Comparison of ENCODE assay signal across 8 mouse cellular contexts in the genomic region with DNA sequence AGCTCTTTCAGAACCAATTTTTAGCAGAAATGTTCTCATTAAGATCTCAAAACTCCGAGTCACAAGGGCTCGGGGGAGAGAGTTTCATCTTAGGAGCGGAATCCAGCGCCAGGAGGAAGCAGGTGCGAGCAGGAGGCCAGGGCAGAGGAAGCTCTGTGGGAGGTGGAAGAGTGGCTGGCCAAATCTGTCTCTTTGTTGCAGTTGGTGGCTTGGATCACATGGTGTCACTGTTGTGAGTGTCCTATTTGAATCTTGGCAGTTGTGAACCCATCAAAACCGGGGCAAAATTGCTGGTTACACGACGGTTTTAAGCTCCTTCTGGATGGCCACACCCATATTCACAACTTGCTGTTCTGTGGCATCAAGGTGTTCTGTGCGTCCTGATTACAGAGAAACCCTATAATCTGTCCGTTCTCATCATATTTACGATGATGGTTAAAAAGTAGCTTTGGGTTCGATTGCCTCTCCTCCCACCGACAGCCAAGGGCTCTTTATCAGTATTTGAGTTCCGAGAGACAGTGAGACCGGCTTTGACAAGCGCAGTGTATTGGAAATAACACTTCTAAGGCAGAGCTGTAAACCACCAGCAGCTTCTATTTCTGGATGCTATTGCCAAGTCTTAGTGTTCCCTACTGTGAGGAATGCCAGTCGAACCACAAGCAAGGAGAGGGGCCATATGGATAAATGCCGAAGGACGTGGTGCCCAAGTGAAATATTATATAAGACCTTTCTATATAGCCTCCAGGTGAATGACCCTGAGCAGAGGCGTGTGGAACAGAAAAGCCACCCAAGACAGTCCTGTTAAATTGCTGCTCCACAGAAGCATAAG. TPM values are rescaled to one million over a fixed set of nuclear protein-coding genes. Genes with fewer than 3 reads are reported as not detected.
A peak's percentile ranks its signal among the peaks of the same experiment; 100 is the strongest.
DNase-seq lines count a peak whose midpoint lies in the region; TF ChIP-seq lines count a peak whose summit lies in the region.

No protein-coding gene starts in this region.

- peak; percentile 68 for TF ChIP-seq RAD21 in MEL (IDR thresholded peaks at IDR 0.05; ENCODE audit: low read depth, low read length)

- peak; percentile 25 to 34 for DNase-seq in left cerebral cortex, adult 18-20 months (ENCODE audit: low spot score in 2 of 2)
- no peak for DNase-seq in left cerebral cortex, adult 8-10 months (ENCODE audit: low spot score in 2 of 2)
- peak; percentile 90 for DNase-seq in MEL (ENCODE audit: low read depth, low spot score)
- peak; percentile 78 for DNase-seq in cerebellum, adult 11 months
- peak; percentile 38 for DNase-seq in kidney, postnatal 10 days
- DNase-seq in thymus, adult 2 months: peak; percentile 58
- DNase-seq in embryo, embryonic 9.5 days (ENCODE audit: extremely low spot score): no peak
- no peak for DNase-seq in gastrocnemius, postnatal 4 days (ENCODE audit: low spot score in 2 of 2)

- peaks cover 0 to 16% of the 10 kb centered on the region in 2 experiments; a peak in 2 of 4 replicates for H3K36me3 ChIP-seq in MEL (ENCODE audit: control insufficient read depth in 1 of 2, insufficient read depth in 2 of 2, low read length in 2 of 2)
- no peaks in the 10 kb centered on the region for H3K36me3 ChIP-seq in thymus, adult 2 months (ENCODE audit: control insufficient read depth, insufficient read depth, low read length)

- H3K4me1 ChIP-seq in MEL (ENCODE audit: control insufficient read depth in 1 of 2, insufficient read depth in 2 of 2, low read length in 2 of 2): peaks cover 7 to 17% of the 10 kb centered on the region in 2 experiments
- peaks cover 6% of the 10 kb centered on the region for H3K4me1 ChIP-seq in thymus, adult 2 months (replicated peaks; ENCODE audit: control insufficient read depth, insufficient read depth, low read length)

- TF ChIP-seq EP300 in MEL (IDR thresholded peaks at IDR 0.05; ENCODE audit: low read depth in 1 of 2, low read length in 2 of 2): peak in 1 of 2 experiments; percentile 71; a peak in 3 of 4 replicates

- TF ChIP-seq POLR2A in MEL (IDR thresholded peaks at IDR 0.05; ENCODE audit: control insufficient read depth in 1 of 2, insufficient read depth in 1 of 2, low read depth in 1 of 2, low read length in 2 of 2, poor library complexity in 1 of 2): peak in 1 of 2 experiments; percentile 45; a peak in 1 of 4 replicates
- no peak for TF ChIP-seq POLR2A in thymus, adult 2 months (IDR thresholded peaks at IDR 0.05; ENCODE audit: control insufficient read depth, extremely low read depth, insufficient read depth, low read length, poor library complexity)

- H3K79me2 ChIP-seq in MEL (ENCODE audit: control insufficient read depth, insufficient read depth, low read length, poor library complexity): no peaks in the 10 kb centered on the region

- peak overlapping the region; percentile 36 to 53 for H3K4me3 ChIP-seq in MEL (ENCODE audit: control insufficient read depth in 1 of 2, insufficient read depth in 1 of 2, low read depth in 2 of 2, low read length in 2 of 2)
- no peak overlapping the region for H3K4me3 ChIP-seq in thymus, adult 2 months (ENCODE audit: control insufficient read depth, insufficient read depth, low read length)

- H3K9ac ChIP-seq in MEL (ENCODE audit: control insufficient read depth, low read depth, low read length, poor library complexity, severe bottlenecking): peak overlapping the region; percentile 65

- peak; percentile 30 to 61 (median 31); a peak in 5 of 6 replicates for TF ChIP-seq CTCF in MEL (IDR thresholded peaks at IDR 0.05 in 2 of 3, conservative IDR thresholded peaks at IDR 0.05 in 1 of 3; ENCODE audit: control insufficient read depth in 1 of 3, insufficient read depth in 1 of 3, low read depth in 2 of 3, low read length in 3 of 3, poor library complexity in 1 of 3, severe bottlenecking in 1 of 3)
- no peak for TF ChIP-seq CTCF in thymus, adult 2 months (IDR thresholded peaks at IDR 0.05; ENCODE audit: borderline replicate concordance, control insufficient read depth, extremely low read depth, insufficient read depth, low read length, poor library complexity)

- 30% methylated on average over 20 of the region's 20 CpGs for WGBS in thymus, adult 2 months

- H3K27me3 ChIP-seq in MEL (ENCODE audit: control insufficient read depth in 1 of 2, insufficient read depth in 2 of 2, low read length in 2 of 2): no peaks in the 10 kb centered on the region
- no peaks in the 10 kb centered on the region for H3K27me3 ChIP-seq in thymus, adult 2 months (ENCODE audit: control insufficient read depth, insufficient read depth, low read length)

- H3K27ac ChIP-seq in MEL (ENCODE audit: control insufficient read depth, low read depth, low read length): peak overlapping the region; percentile 86
- H3K27ac ChIP-seq in thymus, adult 2 months (ENCODE audit: control insufficient read depth, insufficient read depth, low read length): no peak overlapping the region

- H3K9me3 ChIP-seq in MEL (replicated peaks; ENCODE audit: insufficient read depth, low read length): no peaks in the 10 kb centered on the region

TF ChIP-seq in MEL, 35 proteins besides CTCF, POLR2A, EP300 and RAD21:
- TF ChIP-seq CHD1 (IDR thresholded peaks at IDR 0.05; ENCODE audit: low read depth, low read length): no peak
- TF ChIP-seq HCFC1 (IDR thresholded peaks at IDR 0.05; ENCODE audit: low read depth, low read length): peak; percentile 27; the same call in 1 of the 2 replicates
- 0 out of 2 replicates have a peak, but pooled peaks have one; percentile 66 for TF ChIP-seq MYB (IDR thresholded peaks at IDR 0.05; ENCODE audit: low read depth, low read length)
- TF ChIP-seq GABPA (IDR thresholded peaks at IDR 0.05; ENCODE audit: low read depth, low read length): no peak
- peak; percentile 48; the same call in 1 of the 2 replicates for TF ChIP-seq RCOR1 (IDR thresholded peaks at IDR 0.05; ENCODE audit: low read depth, low read length)
- TF ChIP-seq GATA1 (IDR thresholded peaks at IDR 0.05; ENCODE audit: low read depth, low read length): peak; percentile 41; the same call in 1 of the 2 replicates
- no peak for TF ChIP-seq ELF1 (IDR thresholded peaks at IDR 0.05; ENCODE audit: low read depth, low read length)
- no peak for TF ChIP-seq NELFE (IDR thresholded peaks at IDR 0.05; ENCODE audit: low read depth, low read length)
- no peak for TF ChIP-seq CHD2 (IDR thresholded peaks at IDR 0.05; ENCODE audit: low read length)
- no peak for TF ChIP-seq ZKSCAN1 (IDR thresholded peaks at IDR 0.05; ENCODE audit: low read depth, low read length)
- TF ChIP-seq ZNF384 (IDR thresholded peaks at IDR 0.05; ENCODE audit: low read depth, low read length): no peak
- TF ChIP-seq MAZ (IDR thresholded peaks at IDR 0.05; ENCODE audit: low read depth, low read length): no peak
- TF ChIP-seq UBTF (IDR thresholded peaks at IDR 0.05; ENCODE audit: borderline replicate concordance, insufficient read depth, low read depth, low read length): no peak
- TF ChIP-seq E2F4 (IDR thresholded peaks at IDR 0.05; ENCODE audit: borderline replicate concordance, low read depth, low read length): no peak
- 0 out of 2 replicates have a peak, but pooled peaks have one; percentile 57 for TF ChIP-seq MAX (IDR thresholded peaks at IDR 0.05; ENCODE audit: low read length)
- 0 out of 2 replicates have a peak, but pooled peaks have one; percentile 2 for TF ChIP-seq ZC3H11A (IDR thresholded peaks at IDR 0.05; ENCODE audit: low read depth, low read length)
- TF ChIP-seq USF2 (IDR thresholded peaks at IDR 0.05; ENCODE audit: borderline replicate concordance in 1 of 2, insufficient read depth in 1 of 2, low read depth in 1 of 2, low read length in 2 of 2): no peak
- TF ChIP-seq TBP (IDR thresholded peaks at IDR 0.05; ENCODE audit: low read depth, low read length): no peak; the same call in 1 of the 2 replicates
- TF ChIP-seq MYC (IDR thresholded peaks at IDR 0.05; ENCODE audit: low read depth, low read length): 0 out of 2 replicates have a peak, but pooled peaks have one; percentile 20
- peak; percentile 80 for TF ChIP-seq USF1 (IDR thresholded peaks at IDR 0.05; ENCODE audit: low read depth, low read length)
- TF ChIP-seq MXI1 (IDR thresholded peaks at IDR 0.05; ENCODE audit: low read depth, low read length): peak; percentile 42; the same call in 1 of the 2 replicates
- no peak for TF ChIP-seq SIN3A (IDR thresholded peaks at IDR 0.05; ENCODE audit: low read length)
- no peak for TF ChIP-seq MEF2A (IDR thresholded peaks at IDR 0.05; ENCODE audit: extremely low read depth, insufficient replicate concordance, low read depth, low read length, poor library complexity, severe bottlenecking)
- peak; percentile 12; the same call in 1 of the 2 replicates for TF ChIP-seq ETS1 (IDR thresholded peaks at IDR 0.05; ENCODE audit: low read depth, low read length)
- no peak for TF ChIP-seq KAT2A (conservative IDR thresholded peaks at IDR 0.05; ENCODE audit: low read depth, low read length)
- TF ChIP-seq TCF12 (IDR thresholded peaks at IDR 0.05; ENCODE audit: low read depth, low read length): peak; percentile 28; the same call in 1 of the 2 replicates
- TF ChIP-seq BHLHE40 (IDR thresholded peaks at IDR 0.05; ENCODE audit: borderline replicate concordance, low read depth, low read length): no peak
- TF ChIP-seq SMC3 (IDR thresholded peaks at IDR 0.05; ENCODE audit: low read depth, low read length): peak; percentile 70
- no peak for TF ChIP-seq NRF1 (IDR thresholded peaks at IDR 0.05; ENCODE audit: insufficient read depth, low read depth, low read length, poor library complexity, severe bottlenecking)
- no peak for TF ChIP-seq POLR2AphosphoS2 (IDR thresholded peaks at IDR 0.05; ENCODE audit: low read length)
- TF ChIP-seq ZMIZ1 (IDR thresholded peaks at IDR 0.05; ENCODE audit: low read depth, low read length): 0 out of 2 replicates have a peak, but pooled peaks have one; percentile 35
- peak; percentile 49 for TF ChIP-seq TAL1 (IDR thresholded peaks at IDR 0.05; ENCODE audit: low read length)
- TF ChIP-seq MAFK (IDR thresholded peaks at IDR 0.05; ENCODE audit: borderline replicate concordance, low read depth, low read length): no peak
- TF ChIP-seq POLR2AphosphoS5 (IDR thresholded peaks at IDR 0.05; ENCODE audit: borderline replicate concordance, low read depth, low read length): no peak
- TF ChIP-seq JUND (IDR thresholded peaks at IDR 0.05; ENCODE audit: low read depth, low read length): no peak

RNA-seq across cellular contexts. Expression of a gene that starts 47.4 kb away (rescaled TPM):
- 10 to 100 TPM; 78.0 to 79.7 TPM for total RNA-seq in left cerebral cortex, adult 18-20 months (2021)
- total RNA-seq in left cerebral cortex, adult 8-10 months (2022): 10 to 100 TPM; 77.6 to 91.1 (median 82.8) TPM
- total RNA-seq in MEL (2012; rRNA removed): 44.9 and 48.2 TPM in 2 replicates
- polyA plus RNA-seq in MEL (2012; ENCODE audit: insufficient read depth in 1 of 2, insufficient read length in 2 of 2, low read depth in 1 of 2, low replicate concordance in 2 of 2, missing spikeins in 1 of 2): 100 to 1,000 TPM; 164 to 356 TPM
- polyA plus RNA-seq in thymus, adult 2 months (2012; rRNA removed): 54.9 and 56.1 TPM in 2 replicates
- 10 to 100 TPM; 44.4 to 50.2 TPM for total RNA-seq in gastrocnemius, postnatal 4 days (2021)

Comparison
In these comparisons a context has a peak if more than half of its experiments do, and no peak if none do; other contexts are left out.
1. DNase-seq: peak in left cerebral cortex, adult 18-20 months (2 of 2), MEL (single experiment), cerebellum, adult 11 months (single experiment), kidney, postnatal 10 days (single experiment) and thymus, adult 2 months (single experiment); none in left cerebral cortex, adult 8-10 months (0 of 2), embryo, embryonic 9.5 days (single experiment) and gastrocnemius, postnatal 4 days (0 of 2).